Mouse (Mus musculus) megakaryocyte, adult 5-6 weeks (primary cell): ENCODE data around the gene Igll1. TPM values are rescaled to one million over a fixed set of nuclear protein-coding genes. Genes with fewer than 3 reads are reported as not detected.
A peak's percentile ranks its signal among the peaks of the same experiment; 100 is the strongest.
"Not testable (repeated sequence)": the region's sequence is repeated elsewhere in the genome, so short reads cannot be mapped to it uniquely, and the experiment has no call there.

ENCODE experiments used
- ATAC-seq: 2 replicates; pipeline ENCODE4 v1.8.0; 2016; ENCODE audit warnings: mild to moderate bottlenecking, inconsistent platforms; ENCODE audit not compliant: poor library complexity, severe bottlenecking
- total RNA-seq, 2 experiments: library from RNA; stranded (forward) in 1 of 2; stranded (reverse) in 1 of 2; fragments of 153-499, 151-499 nt in 1 of 2; fragments of 221-1000, 200-1000 nt in 1 of 2; gene quantifications; 2 replicates each; pipeline versions ENCODE4 v1.2.3 to v1.2.4; 2015 to 2017

The Igll1 gene
- total RNA-seq (2015) (1.3 TPM in 1 of 2 replicates, not detected in the other), total RNA-seq (2017) (0.45 and 0.51 TPM in 2 replicates)

- ATAC-seq, result no peak
These were observed at the start of gene Igll1 for GRCm38 (mm10) chr16:16863978-16864377. TSS of gene Igll1 (minus strand) at chr16:16863985.

GRCm38 (mm10) chr16:16913440-16913839, 49.7 kb upstream of the Igll1 start:
- no peak for ATAC-seq

- ATAC-seq, result peak; percentile 98
These were observed 48.1 kb upstream of the Igll1 start for GRCm38 (mm10) chr16:16911641-16912597.

- no peak for ATAC-seq
These were observed 44.0 kb upstream of the Igll1 start for GRCm38 (mm10) chr16:16907799-16908198.

GRCm38 (mm10) chr16:16903188-16903587, 39.4 kb upstream of the Igll1 start:
- ATAC-seq, result no peak

- ATAC-seq, result peak; percentile 62; the same call in 1 of the 2 replicates
These were observed 38.5 kb upstream of the Igll1 start for GRCm38 (mm10) chr16:16902329-16902728.

GRCm38 (mm10) chr16:16897056-16897584, 33.3 kb upstream of the Igll1 start:
- ATAC-seq, result no peak

- ATAC-seq, result peak; percentile 97
These were observed 32.7 kb upstream of the Igll1 start, which contains the start of gene Ppm1f for GRCm38 (mm10) chr16:16896382-16897055. TSS of gene Ppm1f (plus strand) at chr16:16896469.

- ATAC-seq, result peak; percentile 5
These were observed 32.2 kb upstream of the Igll1 start for GRCm38 (mm10) chr16:16896015-16896381.

- no peak for ATAC-seq
These were observed 28.6 kb upstream of the Igll1 start for GRCm38 (mm10) chr16:16892366-16892765.

GRCm38 (mm10) chr16:16888341-16888740, 24.6 kb upstream of the Igll1 start:
- ATAC-seq, result no peak

GRCm38 (mm10) chr16:16879025-16879424, 15.2 kb upstream of the Igll1 start:
- ATAC-seq, result no peak

GRCm38 (mm10) chr16:16870617-16871331, 7.0 kb upstream of the Igll1 start, which contains the start of the genes Top3b and Vpreb1:
TSS of gene Top3b (plus strand) at chr16:16870736.
TSS of gene Vpreb1 (minus strand) at chr16:16870843.
- peak; percentile 99 for ATAC-seq

- no peak for ATAC-seq
These were observed 6.4 kb upstream of the Igll1 start for GRCm38 (mm10) chr16:16870241-16870616.

GRCm38 (mm10) chr16:16865696-16866561, 2.1 kb upstream of the Igll1 start:
- ATAC-seq, result no peak

GRCm38 (mm10) chr16:16865217-16865616, 1.4 kb upstream of the Igll1 start:
- ATAC-seq, result peak; percentile 81

- no peak for ATAC-seq
These were observed 1.5 kb downstream of the Igll1 start for GRCm38 (mm10) chr16:16862288-16862687.

- ATAC-seq, result peak; percentile 58
These were observed 6.9 kb downstream of the Igll1 start for GRCm38 (mm10) chr16:16856731-16857476.

- not testable (repeated sequence) for ATAC-seq
These were observed 7.7 kb downstream of the Igll1 start for GRCm38 (mm10) chr16:16856054-16856453.
